Mouse (Mus musculus) heart, postnatal 14 days (tissue): ENCODE data around the gene Specc1l. TPM values are rescaled to one million over a fixed set of nuclear protein-coding genes. Genes with fewer than 3 reads are reported as not detected.

Experiments
- DNase-seq, 2 experiments: peaks; one replicate each; pipeline ENCODE4 v3.0.0; 2021 to 2022
- intact Hi-C: fragments of 180-260 bp; cut with DNase I; formaldehyde crosslinking; loops from one replicate; pipeline ENCODE4 v1.15.1; 2025
- total RNA-seq, 2 experiments: library from RNA; stranded (reverse); gene quantifications; 2 replicates each; pipeline ENCODE4 v1.2.3; 2021

The Specc1l gene
- total RNA-seq, 2 experiments from 2014 or later, result 38.3 to 42.9 TPM

- peak in 1 of 2 experiments; percentile 47 for DNase-seq
- intact Hi-C loops, result no loop called here
Measured at GRCm38 (mm10) chr10:75304413-75304812, 92.5 kb downstream of the Specc1l start.

GRCm38 (mm10) chr10:75307130-75307529, 95.3 kb downstream of the Specc1l start:
- DNase-seq, result no peak
- intact Hi-C loops, result no loop called here

GRCm38 (mm10) chr10:75312361-75312760, 100.5 kb downstream of the Specc1l start:
- intact Hi-C loops, result no loop called here
- DNase-seq, result no peak

- peak; percentile 65 for DNase-seq
- intact Hi-C loops, result no loop called here
Measured at GRCm38 (mm10) chr10:75314190-75314980, 102.5 kb downstream of the Specc1l start.

GRCm38 (mm10) chr10:75315756-75316155, 103.9 kb downstream of the Specc1l start:
- DNase-seq, result no peak
- intact Hi-C loops, result loop anchor here (2.0 to 5.0 kb wide), 3 partner anchors 38 to 171 kb away; no protein-coding TSS in a partner anchor

- no peak for DNase-seq
- intact Hi-C loops, result loop anchor here (2.0 to 5.0 kb wide), 3 partner anchors 39 to 170 kb away; no protein-coding TSS in a partner anchor
Measured at GRCm38 (mm10) chr10:75316472-75316871, 104.6 kb downstream of the Specc1l start.

GRCm38 (mm10) chr10:75316872-75316907, 104.8 kb downstream of the Specc1l start, which contains the start of gene Adora2a:
Gene Adora2a, plus strand, starts transcription at chr10:75316877.
- intact Hi-C loops, result loop anchor here (2.0 to 5.0 kb wide), 3 partner anchors 39 to 170 kb away; no protein-coding TSS in a partner anchor
- DNase-seq, result no peak

GRCm38 (mm10) chr10:75316908-75317761, 105.3 kb downstream of the Specc1l start:
- intact Hi-C loops, result loop anchor here (1.0 to 5.0 kb wide), 5 partner anchors 40 to 170 kb away; no protein-coding TSS in a partner anchor
- peak; percentile 88 to 91 for DNase-seq

GRCm38 (mm10) chr10:75318206-75318605, 106.3 kb downstream of the Specc1l start:
- intact Hi-C loops, result loop anchor here (5.0 kb wide), 2 partner anchors 41 to 61 kb away; no protein-coding TSS in a partner anchor
- DNase-seq, result no peak

GRCm38 (mm10) chr10:75320321-75320720, 108.4 kb downstream of the Specc1l start:
- no peak for DNase-seq
- intact Hi-C loops, result no loop called here

GRCm38 (mm10) chr10:75322966-75323365, 111.1 kb downstream of the Specc1l start:
- intact Hi-C loops, result no loop called here
- DNase-seq, result peak in 1 of 2 experiments; percentile 42

- intact Hi-C loops, result no loop called here
- no peak for DNase-seq
Measured at GRCm38 (mm10) chr10:75323986-75324385, 112.1 kb downstream of the Specc1l start.

GRCm38 (mm10) chr10:75324391-75324790, 112.5 kb downstream of the Specc1l start:
- intact Hi-C loops, result no loop called here
- no peak for DNase-seq

GRCm38 (mm10) chr10:75325821-75326220, 113.9 kb downstream of the Specc1l start:
- DNase-seq, result no peak
- intact Hi-C loops, result no loop called here

- DNase-seq, result peak in 1 of 2 experiments; percentile 72
- intact Hi-C loops, result no loop called here
Measured at GRCm38 (mm10) chr10:75326553-75326952, 114.7 kb downstream of the Specc1l start.

GRCm38 (mm10) chr10:75327081-75327480, 115.2 kb downstream of the Specc1l start:
- intact Hi-C loops, result no loop called here

GRCm38 (mm10) chr10:75328201-75328704, 116.4 kb downstream of the Specc1l start:
- intact Hi-C loops, result no loop called here

More at GRCm38 (mm10) chr10:75327081-75327480, 115.2 kb downstream of the Specc1l start:
- DNase-seq, result no peak

GRCm38 (mm10) chr10:75332268-75332667, 120.4 kb downstream of the Specc1l start:
- intact Hi-C loops, result no loop called here
- no peak for DNase-seq

More at GRCm38 (mm10) chr10:75328201-75328704, 116.4 kb downstream of the Specc1l start:
- no peak for DNase-seq

GRCm38 (mm10) chr10:75333176-75333776, 121.4 kb downstream of the Specc1l start:
- DNase-seq, result no peak
- intact Hi-C loops, result no loop called here

- no peak for DNase-seq
- intact Hi-C loops, result no loop called here
Measured at GRCm38 (mm10) chr10:75334175-75334574, 122.3 kb downstream of the Specc1l start.

GRCm38 (mm10) chr10:75335075-75335474, 123.2 kb downstream of the Specc1l start:
- DNase-seq, result peak in 1 of 2 experiments; percentile 60
- intact Hi-C loops, result no loop called here
